In genomic region chr11:105332468-105332867, GRCm38 (mm10) we compare ENCODE assay signal across 8 mouse cellular contexts. TPM values are rescaled to one million over a fixed set of nuclear protein-coding genes. Genes with fewer than 3 reads are reported as not detected.
DNase-seq lines count a peak whose midpoint lies in the region; ATAC-seq and TF ChIP-seq lines count a peak whose summit lies in the region.

No protein-coding gene starts in this region.

- H3K9me3 ChIP-seq in heart, embryonic 10.5 days: no peaks in the 10 kb centered on the region
- no peaks in the 10 kb centered on the region for H3K9me3 ChIP-seq in ES-Bruce4 (replicated peaks; ENCODE audit: control insufficient read depth, insufficient read depth, low read length, poor library complexity, severe bottlenecking)
- H3K9me3 ChIP-seq in midbrain, embryonic 15.5 days: no peaks in the 10 kb centered on the region

- peaks cover 32% of the 10 kb centered on the region for H3K4me1 ChIP-seq in heart, embryonic 10.5 days
- no peaks in the 10 kb centered on the region for H3K4me1 ChIP-seq in ES-Bruce4 (ENCODE audit: control insufficient read depth, insufficient read depth, low read length)
- peaks cover 5% of the 10 kb centered on the region; the same call in 1 of the 2 replicates for H3K4me1 ChIP-seq in midbrain, embryonic 15.5 days

- intact Hi-C loops in heart, postnatal 14 days (cut with DNase I): no loop called here
- intact Hi-C loops in left cerebral cortex, adult 2 months (cut with DNase I): no loop called here

- ATAC-seq in midbrain, embryonic 15.5 days (replicated peaks): peak; percentile 45; the same call in 1 of the 2 replicates

- H3K4me3 ChIP-seq in heart, embryonic 10.5 days: no peak overlapping the region
- no peak overlapping the region for H3K4me3 ChIP-seq in ES-Bruce4 (ENCODE audit: low read depth, low read length)
- no peak overlapping the region for H3K4me3 ChIP-seq in left cerebral cortex, adult 2 months
- no peak overlapping the region for H3K4me3 ChIP-seq in midbrain, embryonic 15.5 days

- H3K27me3 ChIP-seq in heart, embryonic 10.5 days (ENCODE audit: insufficient read depth, poor library complexity, severe bottlenecking): no peaks in the 10 kb centered on the region
- no peaks in the 10 kb centered on the region for H3K27me3 ChIP-seq in ES-Bruce4 (ENCODE audit: control insufficient read depth, insufficient read depth, low read length, poor library complexity, severe bottlenecking)
- no peaks in the 10 kb centered on the region for H3K27me3 ChIP-seq in midbrain, embryonic 15.5 days (replicated peaks)

- TF ChIP-seq CTCF in ES-Bruce4 (IDR thresholded peaks at IDR 0.05; ENCODE audit: low read depth, low read length): peak; percentile 83
- TF ChIP-seq CTCF in left cerebral cortex, adult 2 months (IDR thresholded peaks at IDR 0.05): peak; percentile 63

- no peak for TF ChIP-seq EP300 in ES-Bruce4 (IDR thresholded peaks at IDR 0.05; ENCODE audit: insufficient read depth, low read depth, low read length)

- no peak overlapping the region for H3K9ac ChIP-seq in ES-Bruce4 (ENCODE audit: low read depth, poor library complexity, severe bottlenecking)
- H3K9ac ChIP-seq in midbrain, embryonic 15.5 days: no peak overlapping the region

- peak; percentile 47 to 69 for DNase-seq in heart, postnatal 14 days
- DNase-seq in heart, embryonic 10.5 days (ENCODE audit: low spot score): no peak
- peak; percentile 57 for DNase-seq in cerebellum, adult 8-10 months
- peak; percentile 40 to 55 for DNase-seq in gastrocnemius, adult 8-10 months (ENCODE audit: low spot score in 2 of 2)
- peak; percentile 55 to 74 for DNase-seq in left cerebral cortex, adult 2 months (ENCODE audit: extremely low spot score in 1 of 2, low spot score in 2 of 2)
- peak; percentile 23 for DNase-seq in yolk sac, embryonic 10.5 days (ENCODE audit: low spot score)

- no peak overlapping the region for H3K4me2 ChIP-seq in midbrain, embryonic 15.5 days

- 65% methylated on average over 8 of the region's 8 CpGs for WGBS in heart, embryonic 10.5 days
- WGBS in midbrain, embryonic 15.5 days: 58% methylated on average over 8 of the region's 8 CpGs

- H3K27ac ChIP-seq in heart, embryonic 10.5 days: no peak overlapping the region
- H3K27ac ChIP-seq in ES-Bruce4 (ENCODE audit: insufficient read depth, low read length): no peak overlapping the region
- H3K27ac ChIP-seq in left cerebral cortex, adult 2 months: no peak overlapping the region
- no peak overlapping the region for H3K27ac ChIP-seq in midbrain, embryonic 15.5 days

- peaks cover 24% of the 10 kb centered on the region for H3K36me3 ChIP-seq in heart, embryonic 10.5 days
- H3K36me3 ChIP-seq in ES-Bruce4 (ENCODE audit: control insufficient read depth, insufficient read depth, low read length, poor library complexity, severe bottlenecking): no peaks in the 10 kb centered on the region
- no peaks in the 10 kb centered on the region for H3K36me3 ChIP-seq in midbrain, embryonic 15.5 days (replicated peaks)

- TF ChIP-seq POLR2A in ES-Bruce4 (IDR thresholded peaks at IDR 0.05; ENCODE audit: insufficient read depth, low read length): no peak

RNA-seq across cellular contexts. Expression of gene Mrc2, which starts 40.0 kb away (rescaled TPM):
- 10 to 100 TPM; 27.0 to 28.5 TPM for total RNA-seq in heart, postnatal 14 days (2021)
- polyA plus RNA-seq in heart, embryonic 10.5 days (2016; fragmentation: Nextera tagmentation; extraction: Ambion mirVana): 10.0 and 14.3 TPM in 2 replicates
- 4.5 and 5.0 TPM in 2 replicates for polyA plus RNA-seq in ES-Bruce4 (2011; ENCODE audit: insufficient read depth, insufficient read length, low read depth, missing spikeins)
- 1 to 10 TPM; 5.2 to 7.6 (median 6.0) TPM for total RNA-seq in gastrocnemius, adult 8-10 months (2022)
- total RNA-seq in left cerebral cortex, adult 2 months (2021): 1 to 10 TPM; 5.1 to 7.2 TPM
- polyA plus RNA-seq in midbrain, embryonic 15.5 days (2015; fragmentation: Nextera tagmentation; extraction: Ambion mirVana): 5.8 and 6.8 TPM in 2 replicates
